Mouse (Mus musculus) MEL (cell line): ENCODE results near the gene Retnlg. TPM values are rescaled to one million over a fixed set of nuclear protein-coding genes. Genes with fewer than 3 reads are reported as not detected.
A peak's percentile ranks its signal among the peaks of the same experiment; 100 is the strongest.

ENCODE experiments used
- DNase-seq: peaks from one replicate; pipeline ENCODE4 v3.0.0; 2011; ENCODE audit warnings: low read depth, low spot score
- H3K27ac ChIP-seq: 2 replicates; pipeline ENCODE4 v1.5.1; 2012; ENCODE audit warnings: low read depth, mild to moderate bottlenecking, control low read depth, low read length, moderate library complexity; ENCODE audit not compliant: control insufficient read depth
- H3K27me3 ChIP-seq, 2 experiments: fragments of 150-350 bp in 1 of 2; sonication (generic) in 1 of 2; 2 replicates each; pipeline ENCODE4 v1.6.1; 2012; ENCODE audit warnings: low read length in 2 of 2, mild to moderate bottlenecking in 2 of 2, improper control_type of control experiment in 1 of 2, moderate library complexity in 1 of 2; ENCODE audit not compliant: insufficient read depth in 2 of 2, control insufficient read depth in 1 of 2
- H3K36me3 ChIP-seq, 2 experiments: 2 replicates each; pipeline ENCODE4 v1.6.1; 2012 to 2014; ENCODE audit warnings: low read length in 2 of 2, improper control_type of control experiment in 1 of 2, inconsistent platforms in 1 of 2, mild to moderate bottlenecking in 1 of 2; ENCODE audit not compliant: insufficient read depth in 2 of 2, control insufficient read depth in 1 of 2
- H3K4me1 ChIP-seq, 2 experiments: fragments of 150-350 bp in 1 of 2; sonication (generic) in 1 of 2; 2 replicates each; pipeline ENCODE4 v1.6.1; 2012; ENCODE audit warnings: low read length in 2 of 2, improper control_type of control experiment in 1 of 2, mild to moderate bottlenecking in 1 of 2; ENCODE audit not compliant: insufficient read depth in 2 of 2, control insufficient read depth in 1 of 2
- H3K4me3 ChIP-seq, 2 experiments: fragments of 150-350 bp in 1 of 2; sonication (generic) in 1 of 2; 2 replicates each; pipeline ENCODE4 v1.5.1; 2012; ENCODE audit warnings: low read depth in 2 of 2, low read length in 2 of 2, mild to moderate bottlenecking in 2 of 2, moderate library complexity in 2 of 2, control low read depth in 1 of 2, improper control_type of control experiment in 1 of 2; ENCODE audit not compliant: control insufficient read depth in 1 of 2, insufficient read depth in 1 of 2
- H3K79me2 ChIP-seq: 2 replicates; pipeline ENCODE4 v1.6.1; 2012; ENCODE audit warnings: mild to moderate bottlenecking, low read length, moderate library complexity; ENCODE audit not compliant: control insufficient read depth, poor library complexity, insufficient read depth
- H3K9ac ChIP-seq: 2 replicates; pipeline ENCODE4 v1.6.1; 2012; ENCODE audit warnings: low read depth, mild to moderate bottlenecking, control low read depth, low read length, moderate library complexity; ENCODE audit not compliant: control insufficient read depth, poor library complexity, severe bottlenecking
- H3K9me3 ChIP-seq: fragments of 150-350 bp; sonication (generic); replicated peaks from 2 replicates; pipeline ENCODE4 v1.6.1; 2012; ENCODE audit warnings: mild to moderate bottlenecking, low read length, improper control_type of control experiment, moderate library complexity; ENCODE audit not compliant: insufficient read depth
- BHLHE40 ChIP-seq: IDR thresholded peaks from 2 replicates; pipeline ENCODE4 v1.6.1; 2012; ENCODE audit warnings: low read depth, mild to moderate bottlenecking, inconsistent platforms, low read length, improper control_type of control experiment, borderline replicate concordance
- CHD1 ChIP-seq: IDR thresholded peaks from 2 replicates; pipeline ENCODE4 v1.6.1; 2012; ENCODE audit warnings: low read depth, mild to moderate bottlenecking, inconsistent platforms, low read length, improper control_type of control experiment
- CHD2 ChIP-seq: IDR thresholded peaks from 2 replicates; pipeline ENCODE4 v1.6.1; 2011; ENCODE audit warnings: low read length, improper control_type of control experiment
- CTCF ChIP-seq, 3 experiments: IDR thresholded peaks in 2 of 3; conservative IDR thresholded peaks in 1 of 3; 2 replicates each; pipeline ENCODE4 v1.5.1; 2011 to 2012; ENCODE audit warnings: low read length in 3 of 3, low read depth in 2 of 3, mild to moderate bottlenecking in 2 of 3, improper control_type of control experiment in 1 of 3, inconsistent platforms in 1 of 3, mixed read lengths in 1 of 3, moderate library complexity in 1 of 3; ENCODE audit not compliant: control insufficient read depth in 1 of 3, insufficient read depth in 1 of 3, poor library complexity in 1 of 3, severe bottlenecking in 1 of 3
- ELF1 ChIP-seq: IDR thresholded peaks from 2 replicates; pipeline ENCODE4 v1.6.1; 2014; ENCODE audit warnings: low read depth, mild to moderate bottlenecking, inconsistent platforms, low read length, improper control_type of control experiment, moderate library complexity
- EP300 ChIP-seq, 2 experiments: IDR thresholded peaks; 2 replicates each; pipeline ENCODE4 v1.6.1; 2011; ENCODE audit warnings: improper control_type of control experiment in 2 of 2, low read length in 2 of 2, low read depth in 1 of 2, mild to moderate bottlenecking in 1 of 2
- ETS1 ChIP-seq: IDR thresholded peaks from 2 replicates; pipeline ENCODE4 v1.6.1; 2012; ENCODE audit warnings: low read depth, mild to moderate bottlenecking, inconsistent platforms, low read length, improper control_type of control experiment, moderate library complexity
- GABPA ChIP-seq: IDR thresholded peaks from 2 replicates; pipeline ENCODE4 v1.6.1; 2012; ENCODE audit warnings: low read depth, mild to moderate bottlenecking, inconsistent platforms, low read length, improper control_type of control experiment, moderate library complexity
- GATA1 ChIP-seq: IDR thresholded peaks from 2 replicates; pipeline ENCODE4 v1.6.1; 2011; ENCODE audit warnings: low read depth, low read length, improper control_type of control experiment
- HCFC1 ChIP-seq: IDR thresholded peaks from 2 replicates; pipeline ENCODE4 v1.6.1; 2012; ENCODE audit warnings: low read depth, mild to moderate bottlenecking, inconsistent platforms, low read length, improper control_type of control experiment, moderate library complexity
- JUND ChIP-seq: IDR thresholded peaks from 2 replicates; pipeline ENCODE4 v1.6.1; 2011; ENCODE audit warnings: low read depth, mild to moderate bottlenecking, improper control_type of control experiment, low read length
- KAT2A ChIP-seq: conservative IDR thresholded peaks from 2 replicates; pipeline ENCODE4 v1.6.1; 2012; ENCODE audit warnings: low read depth, low read length, improper control_type of control experiment, inconsistent platforms
- MAFK ChIP-seq: IDR thresholded peaks from 2 replicates; pipeline ENCODE4 v1.6.1; 2011; ENCODE audit warnings: low read depth, mild to moderate bottlenecking, low read length, improper control_type of control experiment, borderline replicate concordance
- MAX ChIP-seq: IDR thresholded peaks from 2 replicates; pipeline ENCODE4 v1.6.1; 2011; ENCODE audit warnings: low read length, improper control_type of control experiment
- NELFE ChIP-seq: IDR thresholded peaks from 2 replicates; pipeline ENCODE4 v1.6.1; 2011; ENCODE audit warnings: low read depth, low read length, improper control_type of control experiment
- NRF1 ChIP-seq: IDR thresholded peaks from 2 replicates; pipeline ENCODE4 v1.6.1; 2014; ENCODE audit warnings: low read depth, mild to moderate bottlenecking, inconsistent platforms, low read length, improper control_type of control experiment, moderate library complexity; ENCODE audit not compliant: poor library complexity, insufficient read depth, severe bottlenecking
- POLR2AphosphoS2 ChIP-seq: IDR thresholded peaks from 2 replicates; pipeline ENCODE4 v1.6.1; 2011; ENCODE audit warnings: low read length, improper control_type of control experiment
- POLR2AphosphoS5 ChIP-seq: IDR thresholded peaks from 2 replicates; pipeline ENCODE4 v1.6.1; 2012; ENCODE audit warnings: low read depth, borderline replicate concordance, mild to moderate bottlenecking, inconsistent platforms, low read length, moderate library complexity, mixed read lengths
- RCOR1 ChIP-seq: IDR thresholded peaks from 2 replicates; pipeline ENCODE4 v1.6.1; 2012; ENCODE audit warnings: low read depth, mild to moderate bottlenecking, inconsistent platforms, low read length, improper control_type of control experiment
- SIN3A ChIP-seq: IDR thresholded peaks from 2 replicates; pipeline ENCODE4 v1.6.1; 2012; ENCODE audit warnings: low read length, improper control_type of control experiment, inconsistent platforms
- TAL1 ChIP-seq: IDR thresholded peaks from 2 replicates; pipeline ENCODE4 v1.6.1; 2012; ENCODE audit warnings: mild to moderate bottlenecking, inconsistent platforms, low read length, moderate library complexity, mixed read lengths
- TBP ChIP-seq: IDR thresholded peaks from 2 replicates; pipeline ENCODE4 v1.8.0; 2011; ENCODE audit warnings: low read depth, low read length, improper control_type of control experiment
- TCF12 ChIP-seq: IDR thresholded peaks from 2 replicates; pipeline ENCODE4 v1.6.1; 2014; ENCODE audit warnings: low read depth, mild to moderate bottlenecking, inconsistent platforms, low read length, improper control_type of control experiment, moderate library complexity
- USF1 ChIP-seq: IDR thresholded peaks from 2 replicates; pipeline ENCODE4 v1.6.1; 2014; ENCODE audit warnings: low read depth, mild to moderate bottlenecking, inconsistent platforms, low read length, improper control_type of control experiment, moderate library complexity
- ZC3H11A ChIP-seq: IDR thresholded peaks from 2 replicates; pipeline ENCODE4 v1.6.1; 2012; ENCODE audit warnings: low read depth, mild to moderate bottlenecking, inconsistent platforms, low read length, improper control_type of control experiment
- polyA plus RNA-seq, 2 experiments: library from polyadenylated mRNA; stranded (reverse) in 1 of 2; unstranded in 1 of 2; fragments of >175 nt in 1 of 2; fragments of >200 nt in 1 of 2; gene quantifications; 2 replicates each; pipeline versions ENCODE4 v1.2.1 to v1.2.4; 2012; ENCODE audit warnings: low replicate concordance in 2 of 2, low read depth in 1 of 2; ENCODE audit not compliant: insufficient read length in 2 of 2, insufficient read depth in 1 of 2, missing spikeins in 1 of 2
- total RNA-seq: library from RNA; depleted of rRNA; stranded (reverse); fragments of 300-350 nt; gene quantifications from 2 replicates; pipeline ENCODE4 v1.2.3, GENCODE M21; 2012

The Retnlg gene
- total and polyA plus RNA-seq, 3 experiments = not detected

- Histone ChIP-seq H3K9me3 (no peaks in the 10 kb centered on the region), H3K36me3 (peaks cover 0 to 8% of the 10 kb centered on the region in 2 experiments; a peak in 2 of 4 replicates), H3K4me3 (no peak overlapping the region), H3K27ac (no peak overlapping the region), H3K79me2 (no peaks in the 10 kb centered on the region), H3K27me3 (no peaks in the 10 kb centered on the region), H3K9ac (no peak overlapping the region), H3K4me1 (no peaks in the 10 kb centered on the region; a peak in 1 of 4 replicates)
- peak; percentile 71 for DNase-seq
- TF ChIP-seq POLR2AphosphoS2 (no peak), TAL1 (peak; percentile 66), ETS1 (peak; percentile 45; the same call in 1 of the 2 replicates), MAFK (peak; percentile 48; the same call in 1 of the 2 replicates), GATA1 (peak; percentile 88), HCFC1 (no peak), BHLHE40 (peak; percentile 63; the same call in 1 of the 2 replicates), SIN3A (no peak), EP300 (IDR thresholded peaks at IDR 0.05; ENCODE audit: low read depth in 1 of 2, low read length in 2 of 2) (peak; percentile 84 to 97), RCOR1 (peak; percentile 99), TCF12 (peak; percentile 83)
Observed at GRCm38 (mm10) chr16:48868663-48869062, 3.8 kb upstream of the Retnlg start.

GRCm38 (mm10) chr16:48869671-48870070 lies 2.8 kb upstream of the Retnlg start:
- H3K36me3 ChIP-seq = peaks cover 0 to 5% of the 10 kb centered on the region in 2 experiments; a peak in 2 of 4 replicates
- H3K9me3 ChIP-seq = no peaks in the 10 kb centered on the region
- no peak for DNase-seq
- no peaks in the 10 kb centered on the region; a peak in 1 of 4 replicates for H3K4me1 ChIP-seq
- H3K4me3 ChIP-seq = no peak overlapping the region
- no peak overlapping the region for H3K27ac ChIP-seq
- TF ChIP-seq EP300 (IDR thresholded peaks at IDR 0.05; ENCODE audit: low read depth in 1 of 2, low read length in 2 of 2) = no peak
- TF ChIP-seq NELFE = no peak
- TF ChIP-seq ELF1 = no peak
- TF ChIP-seq CTCF (IDR thresholded peaks at IDR 0.05 in 2 of 3, conservative IDR thresholded peaks at IDR 0.05 in 1 of 3; ENCODE audit: control insufficient read depth in 1 of 3, insufficient read depth in 1 of 3, low read depth in 2 of 3, low read length in 3 of 3, poor library complexity in 1 of 3, severe bottlenecking in 1 of 3) = no peak
- TF ChIP-seq KAT2A = no peak
- no peak for TF ChIP-seq MAX
- no peak for TF ChIP-seq JUND
- no peak for TF ChIP-seq CHD2
- no peak for TF ChIP-seq ZC3H11A
- TF ChIP-seq SIN3A = no peak
- no peak for TF ChIP-seq TBP
- TF ChIP-seq USF1 = no peak
- TF ChIP-seq ETS1 = no peak
- no peak for TF ChIP-seq GABPA
- TF ChIP-seq NRF1 = no peak
- no peak for TF ChIP-seq BHLHE40
- no peak for TF ChIP-seq MAFK
- no peak for TF ChIP-seq POLR2AphosphoS5
- no peak for TF ChIP-seq CHD1
- no peak overlapping the region for H3K9ac ChIP-seq
- H3K79me2 ChIP-seq = no peaks in the 10 kb centered on the region
- H3K27me3 ChIP-seq = no peaks in the 10 kb centered on the region
